In genomic region chr5:100418861-100419260, GRCm38 (mm10) we compare ENCODE assay signal across 20 mouse cellular contexts. TPM values are rescaled to one million over a fixed set of nuclear protein-coding genes. Genes with fewer than 3 reads are reported as not detected.
DNase-seq lines count a peak whose midpoint lies in the region; ATAC-seq and TF ChIP-seq lines count a peak whose summit lies in the region.
"Had no signal": no experiment of that assay in that cellular context is flagged by ENCODE, and none has a peak within 500 bp of the region (broad histone marks: within the 10 kb centered on the region; RNA-seq: fewer than 3 reads in every experiment).

No protein-coding gene starts in this region.

- H3K9me3 ChIP-seq in kidney, embryonic 14.5 days (ENCODE audit: control insufficient read depth, low read length), result no peaks in the 10 kb centered on the region
- H3K9me3 ChIP-seq in CH12.LX (replicated peaks; ENCODE audit: low read length), result no peaks in the 10 kb centered on the region
- H3K9me3 ChIP-seq in MEL (replicated peaks; ENCODE audit: insufficient read depth, low read length), result no peaks in the 10 kb centered on the region
- H3K9me3 ChIP-seq in stomach, embryonic 16.5 days (replicated peaks; ENCODE audit: control insufficient read depth, low read length), result no peaks in the 10 kb centered on the region
- H3K9me3 ChIP-seq: forebrain, embryonic 15.5 days; hindbrain, embryonic 12.5 days; midbrain, embryonic 13.5 days; neural tube, embryonic 15.5 days had no signal

- no peak overlapping the region for H3K4me2 ChIP-seq in kidney, embryonic 14.5 days (replicated peaks; ENCODE audit: low read depth, low read length)
- no peak overlapping the region for H3K4me2 ChIP-seq in CH12.LX (ENCODE audit: insufficient read depth, low read depth, poor library complexity, severe bottlenecking)
- H3K4me2 ChIP-seq in stomach, embryonic 16.5 days (ENCODE audit: low read depth, low read length), result no peak overlapping the region
- H3K4me2 ChIP-seq: forebrain, embryonic 15.5 days; hindbrain, embryonic 12.5 days; liver, embryonic 11.5 days; midbrain, embryonic 13.5 days; neural tube, embryonic 15.5 days had no signal

- no peak overlapping the region for H3K9ac ChIP-seq in kidney, embryonic 14.5 days (ENCODE audit: low read depth, low read length)
- H3K9ac ChIP-seq in CH12.LX (ENCODE audit: insufficient read depth, low read depth), result no peak overlapping the region
- no peak overlapping the region for H3K9ac ChIP-seq in MEL (ENCODE audit: control insufficient read depth, low read depth, low read length, poor library complexity, severe bottlenecking)
- no peak overlapping the region for H3K9ac ChIP-seq in stomach, embryonic 16.5 days (ENCODE audit: low read length)
- H3K9ac ChIP-seq: forebrain, embryonic 15.5 days; hindbrain, embryonic 12.5 days; midbrain, embryonic 13.5 days; neural tube, embryonic 15.5 days had no signal

- no peak overlapping the region for H3K4me3 ChIP-seq in kidney, adult 2 months (ENCODE audit: insufficient read depth, low read depth, low read length)
- H3K4me3 ChIP-seq in kidney, embryonic 14.5 days (ENCODE audit: low read length), result no peak overlapping the region
- H3K4me3 ChIP-seq in CH12.LX (replicated peaks in 1 of 3; ENCODE audit: low read depth in 2 of 3, low read length in 2 of 3, poor library complexity in 1 of 3) (no peak overlapping the region), MEL (ENCODE audit: control insufficient read depth in 1 of 2, insufficient read depth in 1 of 2, low read depth in 2 of 2, low read length in 2 of 2) (no peak overlapping the region)
- H3K4me3 ChIP-seq in stomach, embryonic 16.5 days (replicated peaks; ENCODE audit: low read length), result no peak overlapping the region
- H3K4me3 ChIP-seq: erythroblast, embryonic 14.5 days; forebrain, embryonic 15.5 days; hindbrain, embryonic 12.5 days; midbrain, embryonic 13.5 days; neural tube, embryonic 15.5 days had no signal

- no peak for TF ChIP-seq POLR2A in kidney, adult 2 months (IDR thresholded peaks at IDR 0.05; ENCODE audit: low read depth, low read length)
- TF ChIP-seq POLR2A in CH12.LX (IDR thresholded peaks at IDR 0.05; ENCODE audit: low read depth, low read length) (no peak; the same call in 1 of the 2 replicates), MEL (IDR thresholded peaks at IDR 0.05; ENCODE audit: control insufficient read depth in 1 of 2, insufficient read depth in 1 of 2, low read depth in 1 of 2, low read length in 2 of 2, poor library complexity in 1 of 2) (no peak)

- 0 out of 2 replicates have a peak, but pooled peaks cover 1% of the 10 kb centered on the region for H3K36me3 ChIP-seq in kidney, adult 2 months (ENCODE audit: control insufficient read depth, insufficient read depth, low read length)
- H3K36me3 ChIP-seq in kidney, embryonic 14.5 days (ENCODE audit: control insufficient read depth, insufficient read depth, low read length), result peaks cover 52% of the 10 kb centered on the region
- H3K36me3 ChIP-seq in CH12.LX (replicated peaks in 1 of 2; ENCODE audit: control insufficient read depth in 1 of 2, insufficient read depth in 1 of 2, low read length in 1 of 2) (peaks cover 44 to 61% of the 10 kb centered on the region in 2 experiments), MEL (ENCODE audit: control insufficient read depth in 1 of 2, insufficient read depth in 2 of 2, low read length in 2 of 2) (peaks cover 5 to 19% of the 10 kb centered on the region in 2 experiments)
- peaks cover 25% of the 10 kb centered on the region for H3K36me3 ChIP-seq in stomach, embryonic 16.5 days (ENCODE audit: control insufficient read depth, insufficient read depth, low read length)

- H3K4me1 ChIP-seq in kidney, adult 2 months (ENCODE audit: control insufficient read depth, insufficient read depth, low read length), result peaks cover 7% of the 10 kb centered on the region; the same call in 1 of the 2 replicates
- H3K4me1 ChIP-seq in kidney, embryonic 14.5 days (ENCODE audit: control insufficient read depth, insufficient read depth, low read length), result peaks cover 23% of the 10 kb centered on the region
- H3K4me1 ChIP-seq in CH12.LX (ENCODE audit: control insufficient read depth in 1 of 2, insufficient read depth in 2 of 2) (peaks cover 15 to 67% of the 10 kb centered on the region in 2 experiments), MEL (ENCODE audit: control insufficient read depth in 1 of 2, insufficient read depth in 2 of 2, low read length in 2 of 2) (peaks cover 0 to 8% of the 10 kb centered on the region in 2 experiments; a peak in 2 of 4 replicates)
- peaks cover 12% of the 10 kb centered on the region for H3K4me1 ChIP-seq in stomach, embryonic 16.5 days (ENCODE audit: control insufficient read depth, insufficient read depth, low read length)

- no peaks in the 10 kb centered on the region for H3K27me3 ChIP-seq in kidney, adult 2 months (replicated peaks; ENCODE audit: control insufficient read depth, insufficient read depth, low read length)
- no peaks in the 10 kb centered on the region for H3K27me3 ChIP-seq in kidney, embryonic 14.5 days (ENCODE audit: control insufficient read depth, insufficient read depth, low read length)
- H3K27me3 ChIP-seq in CH12.LX (replicated peaks) (no peaks in the 10 kb centered on the region), MEL (ENCODE audit: control insufficient read depth in 1 of 2, insufficient read depth in 2 of 2, low read length in 2 of 2) (no peaks in the 10 kb centered on the region)
- no peaks in the 10 kb centered on the region for H3K27me3 ChIP-seq in stomach, embryonic 16.5 days (ENCODE audit: control insufficient read depth, insufficient read depth, low read length)
- H3K27me3 ChIP-seq: forebrain, embryonic 15.5 days; hindbrain, embryonic 12.5 days; midbrain, embryonic 13.5 days; neural tube, embryonic 15.5 days had no signal

- TF ChIP-seq CTCF in kidney, adult 2 months (conservative IDR thresholded peaks at IDR 0.05; ENCODE audit: insufficient read depth, insufficient read length, low read depth, low read length), result no peak
- TF ChIP-seq CTCF in CH12.LX (conservative IDR thresholded peaks at IDR 0.05 in 1 of 2, IDR thresholded peaks at IDR 0.05 in 1 of 2; ENCODE audit: low read depth in 2 of 2, low read length in 2 of 2), result no peak
- TF ChIP-seq CTCF in MEL (IDR thresholded peaks at IDR 0.05 in 2 of 3, conservative IDR thresholded peaks at IDR 0.05 in 1 of 3; ENCODE audit: control insufficient read depth in 1 of 3, insufficient read depth in 1 of 3, low read depth in 2 of 3, low read length in 3 of 3, poor library complexity in 1 of 3, severe bottlenecking in 1 of 3), result no peak

- dilution Hi-C loops in CH12.LX (cut with MboI; ENCODE audit: extremely low pct_ligation_motif_present, extremely low pct_unique_long_range_greater_than_20kb, low sequenced_read_pairs), result no loop called here

- TF ChIP-seq EP300 in CH12.LX (IDR thresholded peaks at IDR 0.05; ENCODE audit: low read length), result no peak
- TF ChIP-seq EP300 in MEL (IDR thresholded peaks at IDR 0.05; ENCODE audit: low read depth in 1 of 2, low read length in 2 of 2), result no peak

- TF ChIP-seq RAD21 in CH12.LX (IDR thresholded peaks at IDR 0.05; ENCODE audit: low read depth, low read length) (no peak), MEL (IDR thresholded peaks at IDR 0.05; ENCODE audit: low read depth, low read length) (no peak)

- in situ Hi-C loops in CH12.LX (cut with MboI; ENCODE audit: low pct_ligation_motif_present, low pct_unique_long_range_greater_than_20kb, low sequenced_read_pairs), result no loop called here

- no peak for ATAC-seq in kidney, embryonic 14.5 days (ENCODE audit: low FRiP score, low TSS enrichment)
- no peak for ATAC-seq in stomach, embryonic 16.5 days (ENCODE audit: insufficient read depth, low FRiP score)
- ATAC-seq: forebrain, embryonic 15.5 days; midbrain, embryonic 13.5 days had no signal

- WGBS in kidney, adult 2 months, result 52% methylated on average over 4 of the region's 4 CpGs
- WGBS in kidney, embryonic 14.5 days, result 68% methylated on average over 4 of the region's 4 CpGs
- 68% methylated on average over 4 of the region's 4 CpGs for WGBS in stomach, embryonic 16.5 days

- peak; percentile 55 for DNase-seq in kidney, adult 2 months
- DNase-seq in CH12.LX (ENCODE audit: extremely low read depth) (no peak), MEL (ENCODE audit: low read depth, low spot score) (peak; percentile 34)
- DNase-seq in cerebellum, postnatal 10 days, result no peak
- DNase-seq in spleen, adult 18-20 months, result no peak
- DNase-seq: adrenal gland, postnatal 25 days; cerebellum, adult 9-10 months; gastrocnemius, postnatal 14 days; heart, adult 18-20 months; layer of hippocampus, postnatal 36 days; lung, adult 18-20 months; thymus, postnatal 25 days had no signal

- H3K27ac ChIP-seq in kidney, adult 2 months (ENCODE audit: insufficient read depth, low read depth, low read length), result no peak overlapping the region
- no peak overlapping the region for H3K27ac ChIP-seq in kidney, embryonic 14.5 days (ENCODE audit: low read depth, low read length)
- H3K27ac ChIP-seq in CH12.LX (ENCODE audit: insufficient read depth, low read depth), result 0 out of 2 replicates have a peak overlapping the region, but pooled peaks have one; percentile 10
- H3K27ac ChIP-seq in MEL (ENCODE audit: control insufficient read depth, low read depth, low read length), result no peak overlapping the region
- peak overlapping the region; percentile 7; the same call in 1 of the 2 replicates for H3K27ac ChIP-seq in stomach, embryonic 16.5 days (ENCODE audit: low read length)
- H3K27ac ChIP-seq: forebrain, embryonic 15.5 days; hindbrain, embryonic 12.5 days; midbrain, embryonic 13.5 days; neural tube, embryonic 15.5 days had no signal

- H3K79me2 ChIP-seq in CH12.LX (replicated peaks; ENCODE audit: control insufficient read depth, extremely low read depth, insufficient read depth, poor library complexity, severe bottlenecking) (peaks cover 41% of the 10 kb centered on the region), MEL (ENCODE audit: control insufficient read depth, insufficient read depth, low read length, poor library complexity) (peaks cover 18% of the 10 kb centered on the region)

TF ChIP-seq in CH12.LX, 34 proteins besides CTCF, POLR2A, EP300 and RAD21:
- TF ChIP-seq CHD2 (IDR thresholded peaks at IDR 0.05; ENCODE audit: low read length), result 0 out of 2 replicates have a peak, but pooled peaks have one; percentile 30
- no peak for TF ChIP-seq ZC3H11A (IDR thresholded peaks at IDR 0.05; ENCODE audit: low read depth, low read length)

TF ChIP-seq in MEL, 35 proteins besides CTCF, POLR2A, EP300 and RAD21 (continues in another document):
- TF ChIP-seq MAFK (IDR thresholded peaks at IDR 0.05; ENCODE audit: borderline replicate concordance, low read depth, low read length), result no peak
- no peak for TF ChIP-seq GATA1 (IDR thresholded peaks at IDR 0.05; ENCODE audit: low read depth, low read length)

RNA-seq across cellular contexts. Expression of gene Sec31a, which starts 2.8 kb away (rescaled TPM):
- polyA plus RNA-seq in kidney, adult 2 months (2012; rRNA removed), result 244 and 248 TPM in 2 replicates
- polyA plus RNA-seq in kidney, embryonic 14.5 days (2014; fragmentation: Nextera tagmentation; extraction: Ambion mirVana), result 111 and 163 TPM in 2 replicates
- total RNA-seq in CH12.LX (2012; rRNA removed) (52.2 and 69.1 TPM in 2 replicates), CH12.LX (2014; rRNA removed) (48.2 and 48.5 TPM in 2 replicates), MEL (2012; rRNA removed) (60.5 and 61.2 TPM in 2 replicates)
- polyA plus RNA-seq in CH12.LX (2012; ENCODE audit: insufficient read length, low read depth) (131 and 161 TPM in 2 replicates), MEL (2012; ENCODE audit: insufficient read depth in 1 of 2, insufficient read length in 2 of 2, low read depth in 1 of 2, low replicate concordance in 2 of 2, missing spikeins in 1 of 2) (100 to 1,000 TPM in 1 of 2 experiments, not detected in 1; 165 TPM)
- 189 and 205 TPM in 2 replicates for polyA plus RNA-seq in stomach, embryonic 16.5 days (2015; fragmentation: Nextera tagmentation; extraction: Ambion mirVana)

Comparison
In these comparisons a context has a peak if more than half of its experiments do, and no peak if none do; other contexts are left out.
1. DNase-seq: peak in kidney, adult 2 months (single experiment) and MEL (single experiment); none in CH12.LX (single experiment), cerebellum, postnatal 10 days (0 of 2) and spleen, adult 18-20 months (0 of 2).
2. H3K27ac ChIP-seq: peak in CH12.LX (single experiment) and stomach, embryonic 16.5 days (single experiment); none in kidney, adult 2 months (single experiment), kidney, embryonic 14.5 days (single experiment) and MEL (single experiment).